Mouse (Mus musculus): Measurements from ENCODE around the gene Pim3. TPM values are rescaled to one million over a fixed set of nuclear protein-coding genes. Genes with fewer than 3 reads are reported as not detected.

Pim3 gene
- polyA plus RNA-seq, 1 experiment from 2014 or later, result 48.3 TPM

GRCm38 (mm10) chr15:88865061-88865460 is 3.1 kb downstream of the Pim3 start:
- peaks cover 68% of the 10 kb centered on the region for H3K4me1 ChIP-seq (replicated peaks)
- H3K4me3 ChIP-seq, result peak overlapping the region; percentile 82; the same call in 1 of the 2 replicates
- no peaks in the 10 kb centered on the region; the same call in 1 of the 2 replicates for H3K9me3 ChIP-seq
- no peak for DNase-seq (ENCODE audit: low spot score)
- peaks cover 5% of the 10 kb centered on the region; the same call in 1 of the 2 replicates for H3K27me3 ChIP-seq (ENCODE audit: insufficient read depth, poor library complexity, severe bottlenecking)
- H3K36me3 ChIP-seq, result peaks cover 37% of the 10 kb centered on the region
- 83% methylated on average over 14 of the region's 14 CpGs for WGBS
- 0 out of 2 replicates have a peak overlapping the region, but pooled peaks have one; percentile 98 for H3K27ac ChIP-seq

- H3K27me3 ChIP-seq (ENCODE audit: insufficient read depth, poor library complexity, severe bottlenecking), result 0 out of 2 replicates have a peak, but pooled peaks cover under 1% of the 10 kb centered on the region
- no peak overlapping the region for H3K27ac ChIP-seq
- 83% methylated on average over 4 of the region's 4 CpGs for WGBS
- peaks cover 66% of the 10 kb centered on the region for H3K4me1 ChIP-seq (replicated peaks)
- H3K4me3 ChIP-seq, result no peak overlapping the region
- H3K9me3 ChIP-seq, result no peaks in the 10 kb centered on the region; the same call in 1 of the 2 replicates
- DNase-seq (ENCODE audit: low spot score), result no peak
- peaks cover 37% of the 10 kb centered on the region for H3K36me3 ChIP-seq
These were observed 4.1 kb downstream of the Pim3 start for GRCm38 (mm10) chr15:88865888-88866695.

DNA sequence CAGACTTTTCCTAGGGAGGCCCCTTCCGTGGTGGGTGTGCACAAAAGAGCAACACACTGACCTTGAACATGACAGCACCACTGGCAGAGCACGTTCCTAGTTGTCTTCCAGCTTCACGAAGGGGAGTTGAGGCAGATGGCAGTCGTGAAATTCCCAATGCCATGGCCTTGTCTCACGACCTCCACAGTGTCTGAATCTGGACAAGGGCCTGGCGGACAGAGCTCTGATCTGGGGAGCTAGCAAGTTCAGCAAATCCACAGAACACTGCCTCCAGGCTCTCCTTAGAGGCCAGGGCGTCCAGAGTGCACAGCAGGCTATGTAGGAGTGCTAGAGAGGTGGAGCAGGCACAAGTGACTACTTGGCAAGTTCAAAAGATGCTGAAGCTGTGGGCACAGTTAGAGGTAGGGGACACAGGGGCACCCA is 5.0 kb downstream of the Pim3 start:
- DNase-seq (ENCODE audit: low spot score), result no peak
- Histone ChIP-seq H3K4me1 (replicated peaks) (peaks cover 59% of the 10 kb centered on the region), H3K4me3 (no peak overlapping the region), H3K27ac (peak overlapping the region; percentile 64), H3K9me3 (no peaks in the 10 kb centered on the region; the same call in 1 of the 2 replicates), H3K36me3 (peaks cover 37% of the 10 kb centered on the region), H3K27me3 (ENCODE audit: insufficient read depth, poor library complexity, severe bottlenecking) (no peaks in the 10 kb centered on the region)
- WGBS, result 51% methylated on average over 7 of the region's 7 CpGs

- Histone ChIP-seq H3K36me3 (peaks cover 37% of the 10 kb centered on the region), H3K4me1 (replicated peaks) (peaks cover 59% of the 10 kb centered on the region), H3K9me3 (no peaks in the 10 kb centered on the region; the same call in 1 of the 2 replicates), H3K27ac (peak overlapping the region; percentile 64), H3K27me3 (ENCODE audit: insufficient read depth, poor library complexity, severe bottlenecking) (no peaks in the 10 kb centered on the region), H3K4me3 (no peak overlapping the region)
- WGBS, result 36% methylated on average over 5 of the region's 5 CpGs
- peak; percentile 42 for DNase-seq (ENCODE audit: low spot score)
These were observed 5.5 kb downstream of the Pim3 start for GRCm38 (mm10) chr15:88867368-88868023.

DNA sequence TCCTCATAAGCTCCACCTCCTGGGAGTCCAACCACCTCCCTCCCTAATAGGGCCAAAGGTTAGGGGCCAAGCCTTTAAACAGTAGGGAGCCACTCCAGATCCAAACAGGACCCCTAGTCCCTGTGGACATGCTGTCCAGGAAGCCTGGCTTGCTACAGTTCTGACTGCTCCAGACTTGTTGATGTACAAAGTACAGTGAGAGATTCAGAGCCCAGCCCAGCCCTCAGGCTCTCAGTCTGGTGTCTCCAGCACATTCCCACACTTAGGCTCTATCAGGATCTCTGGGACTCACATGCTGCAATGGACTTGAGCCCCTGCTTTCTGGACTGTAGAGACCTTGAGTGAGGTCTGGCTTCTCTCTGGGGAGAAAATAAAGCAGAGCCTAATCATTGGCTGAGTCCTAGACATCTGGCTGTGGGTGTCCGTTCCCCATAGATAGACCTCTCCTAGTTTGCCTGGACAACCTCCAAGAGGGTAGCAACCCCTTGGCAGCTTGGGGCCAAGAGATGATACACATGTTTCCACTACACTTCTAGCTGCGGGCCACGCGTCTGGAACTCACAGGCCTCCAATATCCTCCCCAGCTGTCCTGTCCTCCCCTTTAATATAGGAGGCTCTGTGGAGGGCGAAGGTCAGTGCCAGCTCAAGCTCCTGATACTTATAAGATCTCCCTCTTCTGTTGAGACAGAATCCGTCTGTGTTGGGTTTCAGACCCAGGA is 6.2 kb downstream of the Pim3 start:
- Histone ChIP-seq H3K27ac (peak overlapping the region; percentile 64; the same call in 1 of the 2 replicates), H3K27me3 (ENCODE audit: insufficient read depth, poor library complexity, severe bottlenecking) (no peaks in the 10 kb centered on the region), H3K9me3 (no peaks in the 10 kb centered on the region; the same call in 1 of the 2 replicates), H3K4me3 (no peak overlapping the region), H3K4me1 (replicated peaks) (peaks cover 54% of the 10 kb centered on the region), H3K36me3 (peaks cover 37% of the 10 kb centered on the region)
- 87% methylated on average over 6 of the region's 6 CpGs for WGBS
- DNase-seq (ENCODE audit: low spot score), result peak; percentile 28

GRCm38 (mm10) chr15:88870418-88871185 is 8.6 kb downstream of the Pim3 start:
- 70% methylated on average over 5 of the region's 5 CpGs for WGBS
- H3K27ac ChIP-seq, result no peak overlapping the region

GRCm38 (mm10) chr15:88874061-88874460 is 12.1 kb downstream of the Pim3 start:
- WGBS, result 90% methylated on average over 3 of the region's 3 CpGs
- no peak overlapping the region for H3K4me3 ChIP-seq
- H3K27me3 ChIP-seq (ENCODE audit: insufficient read depth, poor library complexity, severe bottlenecking), result peaks cover 15% of the 10 kb centered on the region
- no peaks in the 10 kb centered on the region for H3K9me3 ChIP-seq
- peaks cover 12% of the 10 kb centered on the region for H3K4me1 ChIP-seq (replicated peaks)
- H3K36me3 ChIP-seq, result no peaks in the 10 kb centered on the region
- H3K27ac ChIP-seq, result no peak overlapping the region
- DNase-seq (ENCODE audit: low spot score), result no peak

More at GRCm38 (mm10) chr15:88870418-88871185, 8.6 kb downstream of the Pim3 start:
- H3K9me3 ChIP-seq, result no peaks in the 10 kb centered on the region; the same call in 1 of the 2 replicates
- no peak overlapping the region for H3K4me3 ChIP-seq
- peaks cover 9% of the 10 kb centered on the region for H3K27me3 ChIP-seq (ENCODE audit: insufficient read depth, poor library complexity, severe bottlenecking)
- H3K4me1 ChIP-seq (replicated peaks), result peaks cover 32% of the 10 kb centered on the region
- H3K36me3 ChIP-seq, result peaks cover 21% of the 10 kb centered on the region
- no peak for DNase-seq (ENCODE audit: low spot score)

- Histone ChIP-seq H3K4me1 (replicated peaks) (peaks cover 12% of the 10 kb centered on the region), H3K27me3 (ENCODE audit: insufficient read depth, poor library complexity, severe bottlenecking) (peaks cover 15% of the 10 kb centered on the region), H3K27ac (no peak overlapping the region), H3K4me3 (no peak overlapping the region), H3K36me3 (no peaks in the 10 kb centered on the region), H3K9me3 (no peaks in the 10 kb centered on the region)
- no peak for DNase-seq (ENCODE audit: low spot score)
- 92% methylated on average over 6 of the region's 6 CpGs for WGBS
These were observed 12.5 kb downstream of the Pim3 start for GRCm38 (mm10) chr15:88874477-88874876.

DNA sequence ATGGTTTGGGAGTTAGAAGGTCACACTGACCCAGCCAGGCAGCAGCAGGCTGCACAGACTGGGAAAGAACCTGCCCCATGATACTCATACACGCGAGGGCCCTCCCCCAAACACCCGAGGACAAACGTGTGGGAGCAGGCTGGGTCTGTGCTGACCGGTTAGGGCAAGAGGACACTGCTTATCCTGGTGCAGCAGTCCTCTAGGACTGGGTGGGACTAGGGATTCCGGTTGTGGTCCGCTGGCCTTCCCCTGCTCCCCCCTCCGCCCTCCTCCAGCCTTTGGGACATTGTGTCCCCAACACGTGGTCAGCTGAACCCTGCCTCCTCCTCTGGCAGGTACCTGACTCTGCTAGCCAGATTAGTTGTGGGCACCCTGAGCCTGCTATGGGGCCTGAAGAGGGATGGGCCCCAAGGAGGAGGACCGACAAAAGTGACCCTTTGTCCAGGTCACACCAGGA is 13.7 kb downstream of the Pim3 start:
- WGBS, result 30% methylated on average over 10 of the region's 10 CpGs
- DNase-seq (ENCODE audit: low spot score), result no peak
- no peak overlapping the region for H3K27ac ChIP-seq
- no peaks in the 10 kb centered on the region for H3K9me3 ChIP-seq
- H3K27me3 ChIP-seq (ENCODE audit: insufficient read depth, poor library complexity, severe bottlenecking), result peaks cover 15% of the 10 kb centered on the region
- peaks cover 12% of the 10 kb centered on the region for H3K4me1 ChIP-seq (replicated peaks)
- no peaks in the 10 kb centered on the region for H3K36me3 ChIP-seq
- peak overlapping the region; percentile 35; the same call in 1 of the 2 replicates for H3K4me3 ChIP-seq

DNA sequence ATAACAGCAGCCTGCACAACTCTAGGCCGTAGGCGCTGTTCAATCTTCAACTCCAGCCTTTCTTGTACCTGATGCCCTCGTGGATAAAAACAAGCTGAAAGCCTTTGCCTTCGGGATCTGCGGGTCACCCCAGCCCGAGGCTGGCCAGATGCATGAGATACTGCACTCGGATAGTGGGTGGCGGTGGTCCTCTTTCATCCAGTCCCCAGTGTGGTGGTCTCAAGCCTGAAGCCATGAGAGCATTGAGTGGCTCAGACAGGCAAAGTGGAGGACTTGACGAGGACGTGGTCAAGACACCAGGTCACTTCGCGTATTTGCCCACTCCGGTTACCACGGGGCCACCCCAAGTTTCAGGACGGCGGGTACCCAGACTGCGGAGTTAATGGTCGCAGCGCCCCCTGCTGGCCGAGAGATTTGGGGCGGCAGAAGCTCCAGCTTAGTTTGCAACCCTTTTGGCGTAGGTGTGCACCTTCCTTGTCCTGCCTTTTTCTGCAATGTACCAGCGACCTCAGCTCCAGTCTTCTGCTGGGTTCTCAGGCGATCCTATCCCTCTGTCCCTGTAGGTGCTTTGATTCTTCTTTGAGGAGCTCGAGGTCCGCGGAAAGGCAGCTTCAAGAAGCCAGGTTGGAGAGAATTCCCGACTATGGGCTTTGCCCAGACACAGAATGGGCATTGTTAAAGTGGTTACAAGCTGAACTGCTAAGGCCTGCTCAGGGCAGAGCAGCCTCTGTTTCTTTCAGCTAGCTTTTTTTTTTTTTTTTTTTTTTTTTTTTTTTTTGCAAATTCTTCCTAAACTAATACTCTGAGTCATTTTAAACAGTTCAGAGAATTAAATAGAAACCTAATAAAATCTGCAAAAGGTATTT is 14.4 kb downstream of the Pim3 start:
- Histone ChIP-seq H3K36me3 (no peaks in the 10 kb centered on the region), H3K27me3 (ENCODE audit: insufficient read depth, poor library complexity, severe bottlenecking) (peaks cover 18% of the 10 kb centered on the region), H3K9me3 (no peaks in the 10 kb centered on the region), H3K4me3 (peak overlapping the region; percentile 35), H3K27ac (no peak overlapping the region; the same call in 1 of the 2 replicates), H3K4me1 (replicated peaks) (peaks cover 16% of the 10 kb centered on the region)
- peak; percentile 83 for DNase-seq (ENCODE audit: low spot score)
- 9% methylated on average over 28 of the region's 28 CpGs for WGBS

GRCm38 (mm10) chr15:88877021-88877400 is 15.0 kb downstream of the Pim3 start:
- peaks cover 19% of the 10 kb centered on the region for H3K27me3 ChIP-seq (ENCODE audit: insufficient read depth, poor library complexity, severe bottlenecking)
- H3K4me1 ChIP-seq (replicated peaks), result peaks cover 16% of the 10 kb centered on the region
- H3K27ac ChIP-seq, result no peak overlapping the region
- no peaks in the 10 kb centered on the region for H3K36me3 ChIP-seq
- WGBS, result 84% methylated on average over 10 of the region's 10 CpGs
- no peak overlapping the region for H3K4me3 ChIP-seq
- H3K9me3 ChIP-seq, result no peaks in the 10 kb centered on the region
- no peak for DNase-seq (ENCODE audit: low spot score)
